Mouse (Mus musculus): ENCODE data around the gene Tssk3. TPM values are rescaled to one million over a fixed set of nuclear protein-coding genes. Genes with fewer than 3 reads are reported as not detected.

Tssk3 gene
- polyA plus RNA-seq, 1 experiment from 2014 or later: 0.38 TPM

GRCm38 (mm10) chr4:129505511-129505910, 14.7 kb upstream of the Tssk3 start:
- no peak for DNase-seq
- 0 out of 2 replicates have a peak, but pooled peaks cover 11% of the 10 kb centered on the region for H3K4me1 ChIP-seq (ENCODE audit: control insufficient read depth, insufficient read depth, low read length)
- 70% methylated on average over 3 of the region's 3 CpGs for WGBS

GRCm38 (mm10) chr4:129502901-129503444, 12.2 kb upstream of the Tssk3 start:
- 0 out of 2 replicates have a peak, but pooled peaks cover 3% of the 10 kb centered on the region for H3K4me1 ChIP-seq (ENCODE audit: control insufficient read depth, insufficient read depth, low read length)
- no peaks in the 10 kb centered on the region; the same call in 1 of the 2 replicates for H3K27me3 ChIP-seq (ENCODE audit: control insufficient read depth, insufficient read depth, low read length)
- WGBS: 79% methylated on average over 11 of the region's 11 CpGs
- no peak overlapping the region for H3K27ac ChIP-seq (replicated peaks; ENCODE audit: low read depth, low read length)
- ATAC-seq (ENCODE audit: low FRiP score, low TSS enrichment): no peak
- H3K36me3 ChIP-seq (ENCODE audit: control insufficient read depth, insufficient read depth, low read length): no peaks in the 10 kb centered on the region
- no peaks in the 10 kb centered on the region for H3K9me3 ChIP-seq (ENCODE audit: control insufficient read depth, low read length)
- no peak overlapping the region for H3K4me3 ChIP-seq (replicated peaks; ENCODE audit: low read depth, low read length)
- H3K4me2 ChIP-seq (ENCODE audit: low read length): no peak overlapping the region
- no peak for DNase-seq
- H3K9ac ChIP-seq (replicated peaks; ENCODE audit: low read length): no peak overlapping the region

More at GRCm38 (mm10) chr4:129505511-129505910, 14.7 kb upstream of the Tssk3 start:
- no peak overlapping the region for H3K4me3 ChIP-seq (replicated peaks; ENCODE audit: low read depth, low read length)
- H3K9me3 ChIP-seq (ENCODE audit: control insufficient read depth, low read length): no peaks in the 10 kb centered on the region
- H3K36me3 ChIP-seq (ENCODE audit: control insufficient read depth, insufficient read depth, low read length): no peaks in the 10 kb centered on the region
- H3K27me3 ChIP-seq (ENCODE audit: control insufficient read depth, insufficient read depth, low read length): no peaks in the 10 kb centered on the region; the same call in 1 of the 2 replicates
- H3K9ac ChIP-seq (replicated peaks; ENCODE audit: low read length): no peak overlapping the region
- H3K27ac ChIP-seq (replicated peaks; ENCODE audit: low read depth, low read length): no peak overlapping the region
- ATAC-seq (ENCODE audit: low FRiP score, low TSS enrichment): no peak
- H3K4me2 ChIP-seq (ENCODE audit: low read length): no peak overlapping the region

GRCm38 (mm10) chr4:129502327-129502888, 11.6 kb upstream of the Tssk3 start:
- Histone ChIP-seq H3K27ac (replicated peaks; ENCODE audit: low read depth, low read length) (no peak overlapping the region), H3K9me3 (ENCODE audit: control insufficient read depth, low read length) (no peaks in the 10 kb centered on the region), H3K9ac (replicated peaks; ENCODE audit: low read length) (no peak overlapping the region), H3K36me3 (ENCODE audit: control insufficient read depth, insufficient read depth, low read length) (no peaks in the 10 kb centered on the region), H3K4me3 (replicated peaks; ENCODE audit: low read depth, low read length) (no peak overlapping the region), H3K4me2 (ENCODE audit: low read length) (no peak overlapping the region), H3K4me1 (ENCODE audit: control insufficient read depth, insufficient read depth, low read length) (0 out of 2 replicates have a peak, but pooled peaks cover 3% of the 10 kb centered on the region), H3K27me3 (ENCODE audit: control insufficient read depth, insufficient read depth, low read length) (no peaks in the 10 kb centered on the region; the same call in 1 of the 2 replicates)
- no peak for DNase-seq
- ATAC-seq (ENCODE audit: low FRiP score, low TSS enrichment): no peak
- 80% methylated on average over 9 of the region's 9 CpGs for WGBS

GRCm38 (mm10) chr4:129500607-129501566, 10.1 kb upstream of the Tssk3 start:
- Histone ChIP-seq H3K4me2 (ENCODE audit: low read length) (peak overlapping the region; percentile 64), H3K9ac (replicated peaks; ENCODE audit: low read length) (peak overlapping the region; percentile 48), H3K9me3 (ENCODE audit: control insufficient read depth, low read length) (no peaks in the 10 kb centered on the region), H3K36me3 (ENCODE audit: control insufficient read depth, insufficient read depth, low read length) (no peaks in the 10 kb centered on the region), H3K4me1 (ENCODE audit: control insufficient read depth, insufficient read depth, low read length) (peaks cover 14% of the 10 kb centered on the region), H3K4me3 (replicated peaks; ENCODE audit: low read depth, low read length) (peak overlapping the region; percentile 43), H3K27ac (replicated peaks; ENCODE audit: low read depth, low read length) (peak overlapping the region; percentile 55), H3K27me3 (ENCODE audit: control insufficient read depth, insufficient read depth, low read length) (no peaks in the 10 kb centered on the region; the same call in 1 of the 2 replicates)
- 2% methylated on average over 47 of the region's 49 CpGs for WGBS
- DNase-seq (peak; percentile 81), ATAC-seq (ENCODE audit: low FRiP score, low TSS enrichment) (peak; percentile 79)

- ATAC-seq (ENCODE audit: low FRiP score, low TSS enrichment) (no peak), DNase-seq (no peak)
- H3K27me3 ChIP-seq (ENCODE audit: control insufficient read depth, insufficient read depth, low read length): no peaks in the 10 kb centered on the region; the same call in 1 of the 2 replicates
- H3K4me1 ChIP-seq (ENCODE audit: control insufficient read depth, insufficient read depth, low read length): peaks cover 18% of the 10 kb centered on the region
- H3K9ac ChIP-seq (replicated peaks; ENCODE audit: low read length): no peak overlapping the region
- H3K4me3 ChIP-seq (replicated peaks; ENCODE audit: low read depth, low read length): 0 out of 2 replicates have a peak overlapping the region, but pooled peaks have one; percentile 43
- no peaks in the 10 kb centered on the region for H3K9me3 ChIP-seq (ENCODE audit: control insufficient read depth, low read length)
- H3K4me2 ChIP-seq (ENCODE audit: low read length): peak overlapping the region; percentile 64
- no peaks in the 10 kb centered on the region for H3K36me3 ChIP-seq (ENCODE audit: control insufficient read depth, insufficient read depth, low read length)
- peak overlapping the region; percentile 55; the same call in 1 of the 2 replicates for H3K27ac ChIP-seq (replicated peaks; ENCODE audit: low read depth, low read length)
- WGBS: 79% methylated on average over 8 of the region's 8 CpGs
These were observed 9.2 kb upstream of the Tssk3 start for GRCm38 (mm10) chr4:129500017-129500416.

GRCm38 (mm10) chr4:129498941-129499340, 8.1 kb upstream of the Tssk3 start:
- no peak overlapping the region for H3K4me3 ChIP-seq (replicated peaks; ENCODE audit: low read depth, low read length)
- no peak overlapping the region for H3K9ac ChIP-seq (replicated peaks; ENCODE audit: low read length)
- H3K4me1 ChIP-seq (ENCODE audit: control insufficient read depth, insufficient read depth, low read length): peaks cover 18% of the 10 kb centered on the region
- H3K36me3 ChIP-seq (ENCODE audit: control insufficient read depth, insufficient read depth, low read length): no peaks in the 10 kb centered on the region
- DNase-seq: no peak
- H3K27me3 ChIP-seq (ENCODE audit: control insufficient read depth, insufficient read depth, low read length): no peaks in the 10 kb centered on the region; the same call in 1 of the 2 replicates
- no peak overlapping the region for H3K27ac ChIP-seq (replicated peaks; ENCODE audit: low read depth, low read length)
- H3K4me2 ChIP-seq (ENCODE audit: low read length): no peak overlapping the region
- no peak for ATAC-seq (ENCODE audit: low FRiP score, low TSS enrichment)
- WGBS: 78% methylated on average over 3 of the region's 3 CpGs
- H3K9me3 ChIP-seq (ENCODE audit: control insufficient read depth, low read length): no peaks in the 10 kb centered on the region

GRCm38 (mm10) chr4:129496631-129497030, 5.8 kb upstream of the Tssk3 start:
- peaks cover 10% of the 10 kb centered on the region for H3K27me3 ChIP-seq (ENCODE audit: control insufficient read depth, insufficient read depth, low read length)
- 36% methylated on average over 6 of the region's 6 CpGs for WGBS
- no peaks in the 10 kb centered on the region for H3K36me3 ChIP-seq (ENCODE audit: control insufficient read depth, insufficient read depth, low read length)
- no peak overlapping the region; the same call in 1 of the 2 replicates for H3K9ac ChIP-seq (replicated peaks; ENCODE audit: low read length)
- 0 out of 2 replicates have a peak overlapping the region, but pooled peaks have one; percentile 2 for H3K4me3 ChIP-seq (replicated peaks; ENCODE audit: low read depth, low read length)
- H3K9me3 ChIP-seq (ENCODE audit: control insufficient read depth, low read length): no peaks in the 10 kb centered on the region
- no peak for DNase-seq
- ATAC-seq (ENCODE audit: low FRiP score, low TSS enrichment): no peak
- peak overlapping the region; percentile 82 for H3K27ac ChIP-seq (replicated peaks; ENCODE audit: low read depth, low read length)
- peaks cover 20% of the 10 kb centered on the region for H3K4me1 ChIP-seq (ENCODE audit: control insufficient read depth, insufficient read depth, low read length)
- peak overlapping the region; percentile 34 for H3K4me2 ChIP-seq (ENCODE audit: low read length)

Measured in midbrain, embryonic 14.5 days (tissue).